Mouse (Mus musculus): Measurements from ENCODE around the gene Kctd19. TPM values are rescaled to one million over a fixed set of nuclear protein-coding genes. Genes with fewer than 3 reads are reported as not detected.

The Kctd19 gene
- total RNA-seq, 2 experiments from 2014 or later = not detected

DNA sequence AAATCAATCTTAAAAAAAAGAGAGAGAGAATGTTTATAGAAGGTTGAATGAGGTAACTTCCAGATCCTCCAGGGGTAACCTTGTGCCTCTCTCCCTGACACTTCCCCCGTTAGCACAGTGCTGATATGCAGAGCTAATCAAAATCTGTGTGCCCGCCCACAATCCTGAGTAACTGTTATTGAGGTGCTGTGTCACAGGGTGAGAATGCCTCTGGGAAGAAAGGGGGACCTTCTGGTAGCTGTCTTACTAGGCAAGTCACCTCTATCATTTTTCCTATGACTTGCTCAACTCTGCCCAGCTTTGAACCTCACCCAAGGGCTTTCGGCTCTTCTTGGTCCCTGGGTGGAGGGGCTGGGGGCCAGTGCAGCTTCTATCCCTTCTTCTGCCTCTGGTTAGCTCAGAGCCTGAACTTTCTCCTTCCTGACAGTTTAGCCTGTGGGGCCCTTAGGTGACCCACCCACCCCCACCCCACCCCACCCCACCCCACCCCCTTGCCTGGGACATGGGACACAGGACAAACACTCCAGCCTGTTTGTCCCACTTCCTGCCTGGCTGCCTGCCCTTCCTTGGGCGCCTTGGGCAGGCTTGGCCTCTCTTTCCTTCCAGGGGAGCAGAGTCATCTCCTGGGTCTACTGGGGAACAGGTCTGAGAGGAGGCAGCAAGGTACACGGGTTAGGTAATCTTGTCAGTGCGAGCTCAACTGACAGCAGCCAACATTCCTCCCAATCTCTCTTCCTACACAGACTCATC, 73.2 kb downstream of the Kctd19 start:
- no peak for DNase-seq (ENCODE audit: low spot score in 2 of 2)

DNA sequence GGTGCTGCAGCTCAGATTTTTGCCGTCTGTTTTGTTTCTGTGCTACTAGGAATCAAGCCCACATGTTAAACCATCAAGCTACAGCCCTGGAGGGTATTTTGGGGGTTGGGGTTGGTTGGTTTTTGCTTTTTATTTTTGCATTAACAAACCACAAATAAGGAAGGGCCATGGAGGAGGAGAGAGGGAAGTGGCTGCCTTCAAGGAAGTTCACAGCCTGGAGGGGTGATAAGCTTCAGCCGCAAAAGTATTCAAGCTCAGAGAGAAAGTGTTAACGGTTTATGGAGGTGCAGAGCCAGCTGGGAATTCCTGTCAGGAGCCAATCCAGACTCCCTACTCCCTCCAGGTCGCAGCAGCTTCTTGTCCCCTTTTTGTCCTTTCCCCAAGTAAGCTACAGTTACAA, 74.3 kb downstream of the Kctd19 start:
- no peak for DNase-seq (ENCODE audit: low spot score in 2 of 2)

DNA sequence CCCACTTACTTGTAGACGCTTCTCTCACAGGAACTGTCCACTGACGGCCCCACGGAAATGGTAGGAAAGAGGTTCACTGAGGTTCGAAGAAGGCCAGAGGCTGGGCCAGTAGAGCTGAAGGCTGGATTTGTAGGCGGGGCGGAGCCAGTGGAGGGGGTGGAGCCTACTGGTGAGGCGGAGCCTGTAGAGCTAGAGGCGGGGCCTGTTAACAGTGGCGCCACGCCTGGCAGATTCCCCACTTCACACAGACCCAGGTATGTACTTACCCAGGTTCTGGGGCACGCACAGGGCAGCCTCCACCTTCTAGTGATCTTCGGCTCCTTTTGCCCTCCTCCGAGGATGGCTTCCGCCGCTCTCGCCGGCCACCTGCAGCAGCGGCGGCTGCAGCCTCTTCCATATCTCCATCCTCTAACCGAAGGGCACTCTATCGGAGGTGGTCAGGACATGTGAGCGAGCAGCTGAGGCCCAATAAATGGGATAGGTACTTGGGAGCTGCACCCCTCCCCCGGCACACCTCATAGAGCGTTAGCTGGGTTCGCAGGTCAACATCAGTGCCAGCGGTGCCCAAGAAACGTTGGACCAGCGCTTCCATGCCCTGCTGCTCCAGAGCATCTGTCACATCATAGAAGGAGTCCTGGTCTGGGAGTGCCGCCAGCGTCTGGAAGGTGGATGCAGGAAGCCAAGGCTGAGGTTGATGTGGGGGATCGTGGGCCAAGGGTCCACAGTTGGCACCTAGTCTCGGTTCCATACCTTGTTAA, 76.8 kb downstream of the Kctd19 start:
- no peak for DNase-seq (ENCODE audit: low spot score in 2 of 2)

Other genes starting within 250 kb of the Kctd19 start
- 10 to 100 TPM; 26.1 to 27.3 TPM for gene Cbfb, start 242.8 kb downstream of the Kctd19 start, total RNA-seq (2021)
- 10 to 100 TPM; 29.2 to 30.9 TPM for gene D230025D16Rik, start 188.4 kb downstream of the Kctd19 start, total RNA-seq (2021)
- gene B3gnt9, start 158.3 kb downstream of the Kctd19 start, total RNA-seq (2021) = 1 to 10 TPM; 3.6 to 4.2 TPM
- 1 to 10 TPM; 6.0 to 7.4 TPM for gene Tradd, start 148.9 kb downstream of the Kctd19 start, total RNA-seq (2021)
- gene Fbxl8, start 148.9 kb downstream of the Kctd19 start, total RNA-seq (2021) = 1 to 10 TPM in 1 of 2 experiments, under 1 TPM in 1; 0.52 to 1.1 TPM
- 1 to 10 TPM; 1.4 to 1.9 TPM for gene Hsf4, start 143.7 kb downstream of the Kctd19 start, total RNA-seq (2021)
- gene Nol3, start 137.4 kb downstream of the Kctd19 start, total RNA-seq (2021) = 1 to 10 TPM; 5.8 to 5.9 TPM
- 10 to 100 TPM; 32.4 to 33.1 TPM for gene 4931428F04Rik, start 123.6 kb downstream of the Kctd19 start, total RNA-seq (2021)
- gene Exoc3l, start 117.4 kb downstream of the Kctd19 start, total RNA-seq (2021) = 1 to 10 TPM; 2.1 to 2.3 TPM
- gene E2f4, start 115.8 kb downstream of the Kctd19 start, total RNA-seq (2021) = 10 to 100 TPM; 28.8 to 33.6 TPM
- gene Elmo3, start 107.9 kb downstream of the Kctd19 start, total RNA-seq (2021) = 1 to 10 TPM; 1.2 to 1.4 TPM
- 1 to 10 TPM; 5.0 to 8.3 TPM for gene Lrrc29, start 87.2 kb downstream of the Kctd19 start, total RNA-seq (2021)
- gene Tmem208, start 87.1 kb downstream of the Kctd19 start, total RNA-seq (2021) = 10 to 100 TPM; 41.3 to 45.8 TPM
- 1 to 10 TPM; 2.6 to 3.4 TPM for gene Fhod1, start 65.5 kb downstream of the Kctd19 start, total RNA-seq (2021)
- gene Slc9a5, start 64.7 kb downstream of the Kctd19 start, total RNA-seq (2021) = 10 to 100 TPM; 10.7 to 11.9 TPM
- gene Plekhg4, start 40.2 kb downstream of the Kctd19 start, total RNA-seq (2021) = 1 to 10 TPM in 1 of 2 experiments, under 1 TPM in 1; 0.81 to 1.2 TPM
- under 1 TPM; 0.60 to 0.78 TPM for gene Lrrc36, start 69 bp upstream of the Kctd19 start, total RNA-seq (2021)
- 10 to 100 TPM; 29.0 to 30.2 TPM for gene Tppp3, start 58.0 kb upstream of the Kctd19 start, total RNA-seq (2021)
- gene Zdhhc1, start 83.4 kb upstream of the Kctd19 start, total RNA-seq (2021) = 10 to 100 TPM; 20.8 to 22.4 TPM
- gene Hsd11b2, start 105.3 kb upstream of the Kctd19 start, total RNA-seq (2021) = under 1 TPM; 0.18 to 0.21 TPM
- gene Atp6v0d1, start 152.5 kb upstream of the Kctd19 start, total RNA-seq (2021) = 100 to 1,000 TPM; 321 to 323 TPM
- gene Ripor1, start 191.8 kb upstream of the Kctd19 start, total RNA-seq (2021) = 10 to 100 TPM; 81.6 to 86.9 TPM
- gene Ctcf, start 223.1 kb upstream of the Kctd19 start, total RNA-seq (2021) = 10 to 100 TPM; 60.4 to 64.1 TPM
- gene Agrp, start 223.9 kb upstream of the Kctd19 start, total RNA-seq (2021) = not detected

Data from layer of hippocampus, postnatal 14 days (tissue).